Mouse (Mus musculus) CD4-positive naive resting alpha-beta T cell, adult 76 days (primary cell): Measurements from ENCODE around the gene March1. TPM values are rescaled to one million over a fixed set of nuclear protein-coding genes. Genes with fewer than 3 reads are reported as not detected.

Experiments used
- total RNA-seq: library from RNA; stranded (reverse); gene quantifications from one replicate; pipeline ENCODE4 v1.2.4, GENCODE M21; 2023

March1 gene
- 10.8 TPM for total RNA-seq

GRCm38 (mm10) chr8:65617871-65618751, at the start of gene March1:
March1 (plus strand) TSS chr8:65617900.

GRCm38 (mm10) chr8:66486084-66486763, 868.5 kb downstream of the March1 start, which contains the start of gene Tma16:
Tma16 (minus strand) TSS chr8:66486530.

GRCm38 (mm10) chr8:66511537-66511936, 893.8 kb downstream of the March1 start, which contains the start of gene Tktl2:
Tktl2 (plus strand) TSS chr8:66511756.

